In genomic region chr13:119817579-119818206, GRCm38 (mm10) we compare ENCODE assay signal across 40 mouse cellular contexts. TPM values are rescaled to one million over a fixed set of nuclear protein-coding genes. Genes with fewer than 3 reads are reported as not detected.
A peak's percentile ranks its signal among the peaks of the same experiment; 100 is the strongest.
DNase-seq lines count a peak whose midpoint lies in the region; ATAC-seq and TF ChIP-seq lines count a peak whose summit lies in the region.
"Had no signal": no experiment of that assay in that cellular context is flagged by ENCODE, and none has a peak within 500 bp of the region (broad histone marks: within the 10 kb centered on the region; RNA-seq: fewer than 3 reads in every experiment).

No protein-coding gene starts in this region.

- H3K27ac ChIP-seq in midbrain, embryonic 12.5 days (replicated peaks): no peak overlapping the region
- no peak overlapping the region for H3K27ac ChIP-seq in midbrain, postnatal 0 days (ENCODE audit: low read depth, low read length)
- H3K27ac ChIP-seq: embryonic facial prominence, embryonic 12.5 days; heart, embryonic 13.5 days; hindbrain, embryonic 14.5 days; kidney, embryonic 15.5 days; left cerebral cortex, adult 2 months; limb, embryonic 13.5 days; neural tube, embryonic 12.5 days had no signal

- H3K9ac ChIP-seq in midbrain, embryonic 12.5 days (replicated peaks): no peak overlapping the region
- no peak overlapping the region for H3K9ac ChIP-seq in midbrain, postnatal 0 days (replicated peaks; ENCODE audit: low read length, poor library complexity, severe bottlenecking)
- H3K9ac ChIP-seq: embryonic facial prominence, embryonic 12.5 days; heart, embryonic 13.5 days; hindbrain, embryonic 14.5 days; kidney, embryonic 15.5 days; limb, embryonic 13.5 days; neural tube, embryonic 12.5 days had no signal

- H3K4me1 ChIP-seq in midbrain, embryonic 12.5 days: peaks cover 13% of the 10 kb centered on the region; the same call in 1 of the 2 replicates
- H3K4me1 ChIP-seq in midbrain, postnatal 0 days (ENCODE audit: insufficient read depth, low read length): no peaks in the 10 kb centered on the region
- H3K4me1 ChIP-seq: embryonic facial prominence, embryonic 12.5 days; heart, embryonic 13.5 days; kidney, embryonic 15.5 days; limb, embryonic 13.5 days; neural tube, embryonic 12.5 days had no signal

- H3K4me3 ChIP-seq in midbrain, embryonic 12.5 days: no peak overlapping the region
- H3K4me3 ChIP-seq in midbrain, postnatal 0 days (ENCODE audit: low read depth, low read length): no peak overlapping the region
- H3K4me3 ChIP-seq: embryonic facial prominence, embryonic 12.5 days; heart, embryonic 13.5 days; kidney, embryonic 15.5 days; left cerebral cortex, adult 2 months; limb, embryonic 13.5 days; myocyte; neural tube, embryonic 12.5 days had no signal

- ATAC-seq in midbrain, embryonic 12.5 days (ENCODE audit: low FRiP score, low read depth): 0 out of 2 replicates have a peak, but pooled peaks have one; percentile 44
- no peak for ATAC-seq in midbrain, postnatal 0 days (ENCODE audit: low FRiP score)
- peak; percentile 83 for ATAC-seq in granulocyte monocyte progenitor cell, adult 5-6 weeks (replicated peaks; ENCODE audit: poor library complexity, severe bottlenecking)
- ATAC-seq: forebrain, embryonic 16.5 days had no signal

- H3K9me3 ChIP-seq in midbrain, embryonic 12.5 days: no peaks in the 10 kb centered on the region
- H3K9me3 ChIP-seq in midbrain, postnatal 0 days (ENCODE audit: low read length): no peaks in the 10 kb centered on the region
- H3K9me3 ChIP-seq: embryonic facial prominence, embryonic 12.5 days; G1E; heart, embryonic 13.5 days; kidney, embryonic 15.5 days; limb, embryonic 13.5 days; neural tube, embryonic 12.5 days had no signal

- no peak for TF ChIP-seq CTCF in midbrain, postnatal 0 days (IDR thresholded peaks at IDR 0.05)

- DNase-seq in midbrain, postnatal 0 days (ENCODE audit: low spot score): no peak
- peak; percentile 42 for DNase-seq in ZHBTc4 (ENCODE audit: low read depth, low spot score)
- DNase-seq in urinary bladder, adult 18-20 months (ENCODE audit: low spot score in 2 of 2): no peak
- DNase-seq in right cerebral cortex, adult 18-20 months: no peak
- DNase-seq: adrenal gland, postnatal 25 days; B cell, adult 2 months; cerebellum, adult 8-10 months; cerebellum, postnatal 36 days; embryo, embryonic 11 days; heart, postnatal 10 days; kidney, adult 18-20 months; kidney, postnatal 25 days; lung, postnatal 36 days; right cerebral cortex, postnatal 4 days; thymus, adult 2 months; thymus, postnatal 36 days had no signal

- 10% methylated on average over 2 of the region's 2 CpGs for WGBS in midbrain, embryonic 12.5 days
- 7% methylated on average over 2 of the region's 2 CpGs for WGBS in midbrain, postnatal 0 days

- H3K4me2 ChIP-seq in midbrain, embryonic 12.5 days (replicated peaks): no peak overlapping the region
- no peak overlapping the region for H3K4me2 ChIP-seq in midbrain, postnatal 0 days (ENCODE audit: low read depth, low read length, poor library complexity, severe bottlenecking)
- H3K4me2 ChIP-seq: embryonic facial prominence, embryonic 12.5 days; heart, embryonic 13.5 days; hindbrain, embryonic 14.5 days; kidney, embryonic 15.5 days; limb, embryonic 13.5 days; liver, embryonic 11.5 days; neural tube, embryonic 12.5 days had no signal

- H3K27me3 ChIP-seq in midbrain, embryonic 12.5 days: no peaks in the 10 kb centered on the region
- H3K27me3 ChIP-seq in midbrain, postnatal 0 days (ENCODE audit: insufficient read depth, low read length): no peaks in the 10 kb centered on the region
- H3K27me3 ChIP-seq: embryonic facial prominence, embryonic 12.5 days; heart, embryonic 13.5 days; kidney, embryonic 15.5 days; limb, embryonic 13.5 days; neural tube, embryonic 12.5 days had no signal

- no peaks in the 10 kb centered on the region for H3K36me3 ChIP-seq in midbrain, embryonic 12.5 days
- no peaks in the 10 kb centered on the region for H3K36me3 ChIP-seq in midbrain, postnatal 0 days (ENCODE audit: insufficient read depth, low read length)
- H3K36me3 ChIP-seq: embryonic facial prominence, embryonic 12.5 days; G1E; heart, embryonic 13.5 days; kidney, embryonic 15.5 days; limb, embryonic 13.5 days; neural tube, embryonic 12.5 days had no signal

RNA-seq across cellular contexts. Expression of gene AF067063, which starts 12.3 kb away (rescaled TPM):
- not detected in 2 replicates for polyA plus RNA-seq in midbrain, embryonic 12.5 days (2016; fragmentation: Nextera tagmentation; extraction: Ambion mirVana)
- total RNA-seq in midbrain, postnatal 0 days (2014; rRNA removed): not detected in 2 replicates
- polyA plus RNA-seq in midbrain, postnatal 0 days (2015; fragmentation: Nextera tagmentation; extraction: Ambion mirVana): not detected in 2 replicates
- not detected in 2 replicates for total RNA-seq in granulocyte monocyte progenitor cell, adult 5-6 weeks (2014; fragmentation: Nextera tagmentation)
- total RNA-seq in granulocyte monocyte progenitor cell, adult 5-6 weeks (2017): not detected in 2 replicates
- total RNA-seq: adrenal gland, postnatal 25 days; G1E; gastrocnemius, adult 8-10 months; gastrocnemius, postnatal 4 days; heart, adult 8-10 months; heart, postnatal 10 days; hematopoietic stem cell, adult 5-6 weeks; layer of hippocampus, adult 18-20 months; layer of hippocampus, postnatal 10 days; left cerebral cortex, adult 2 months; left cerebral cortex, postnatal 25 days; megakaryocyte-erythroid progenitor cell, adult 5-6 weeks had no signal
- polyA plus RNA-seq: embryonic facial prominence, embryonic 12.5 days; forebrain, embryonic 16.5 days; G1E; heart, embryonic 13.5 days; hindbrain, embryonic 14.5 days; kidney, embryonic 15.5 days; limb, embryonic 13.5 days; liver, embryonic 11.5 days; liver, embryonic 16.5 days; lung, embryonic 16.5 days; myocyte; neural tube, embryonic 12.5 days; spleen, adult 2 months; thymus, adult 2 months had no signal

RNA-seq across cellular contexts. Expression of gene D13Ertd608e, which starts 18.1 kb away (rescaled TPM):
- not detected in 2 replicates for polyA plus RNA-seq in midbrain, embryonic 12.5 days (2016; fragmentation: Nextera tagmentation; extraction: Ambion mirVana)
- not detected in 2 replicates for total RNA-seq in midbrain, postnatal 0 days (2014; rRNA removed)
- polyA plus RNA-seq in midbrain, postnatal 0 days (2015; fragmentation: Nextera tagmentation; extraction: Ambion mirVana): not detected in 2 replicates
- not detected in 2 replicates for total RNA-seq in granulocyte monocyte progenitor cell, adult 5-6 weeks (2014; fragmentation: Nextera tagmentation)
- not detected in 2 replicates for total RNA-seq in granulocyte monocyte progenitor cell, adult 5-6 weeks (2017)
- total RNA-seq: adrenal gland, postnatal 25 days; G1E; gastrocnemius, adult 8-10 months; gastrocnemius, postnatal 4 days; heart, adult 8-10 months; heart, postnatal 10 days; hematopoietic stem cell, adult 5-6 weeks; layer of hippocampus, adult 18-20 months; layer of hippocampus, postnatal 10 days; left cerebral cortex, adult 2 months; left cerebral cortex, postnatal 25 days; megakaryocyte-erythroid progenitor cell, adult 5-6 weeks had no signal
- polyA plus RNA-seq: embryonic facial prominence, embryonic 12.5 days; forebrain, embryonic 16.5 days; G1E; heart, embryonic 13.5 days; hindbrain, embryonic 14.5 days; kidney, embryonic 15.5 days; limb, embryonic 13.5 days; liver, embryonic 11.5 days; liver, embryonic 16.5 days; lung, embryonic 16.5 days; myocyte; neural tube, embryonic 12.5 days had no signal

RNA-seq across cellular contexts. Expression of gene Zfp131, which starts 27.0 kb away (rescaled TPM):
- polyA plus RNA-seq in midbrain, embryonic 12.5 days (2016; fragmentation: Nextera tagmentation; extraction: Ambion mirVana): 50.9 and 53.7 TPM in 2 replicates
- 26.4 and 33.8 TPM in 2 replicates for total RNA-seq in midbrain, postnatal 0 days (2014; rRNA removed)
- polyA plus RNA-seq in midbrain, postnatal 0 days (2015; fragmentation: Nextera tagmentation; extraction: Ambion mirVana): 22.3 and 25.9 TPM in 2 replicates
- total RNA-seq in granulocyte monocyte progenitor cell, adult 5-6 weeks (2014; fragmentation: Nextera tagmentation): 49.3 and 60.3 TPM in 2 replicates
- total RNA-seq in granulocyte monocyte progenitor cell, adult 5-6 weeks (2017): 64.4 and 64.8 TPM in 2 replicates
